Mouse (Mus musculus) kidney, adult 2 months (tissue): ENCODE data around the gene Krt8.

Experiments
- CTCF ChIP-seq: fragments of 200-500 bp; conservative IDR thresholded peaks from 2 replicates; pipeline ENCODE4 v1.5.1; 2011; ENCODE audit warnings: low read depth, mild to moderate bottlenecking, control low read depth, low read length, moderate library complexity, mixed read lengths; ENCODE audit not compliant: insufficient read depth, insufficient read length
- POLR2A ChIP-seq: fragments of 200-500 bp; IDR thresholded peaks from one replicate; pipeline ENCODE4 v1.6.1; 2011; ENCODE audit warnings: low read depth, low read length, control low read depth

DNA sequence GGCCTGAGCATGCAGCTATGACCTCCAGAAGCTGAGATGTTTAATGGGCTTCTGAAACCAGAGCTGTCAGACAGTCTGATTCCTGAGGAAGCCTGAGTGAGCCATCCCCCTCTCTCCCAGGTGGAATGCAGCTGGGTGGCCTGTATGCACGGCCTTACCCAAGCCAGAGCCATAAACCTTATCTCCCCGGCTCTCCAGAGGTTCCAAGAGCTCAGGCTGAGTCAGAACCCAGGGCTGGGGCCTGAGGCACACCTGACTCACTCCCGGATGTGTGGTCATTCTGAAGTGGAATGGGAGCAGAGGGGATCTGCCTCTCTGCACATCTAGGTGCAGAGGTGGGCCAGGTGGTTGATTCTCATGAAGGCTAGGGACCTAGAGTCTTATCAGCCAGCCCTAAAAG lies 11.8 kb upstream of the Krt8 start:
- TF ChIP-seq CTCF (no peak), POLR2A (no peak)
